Mouse (Mus musculus) midbrain, embryonic 15.5 days (tissue): ENCODE measurements around the gene Sncb. TPM values are rescaled to one million over a fixed set of nuclear protein-coding genes. Genes with fewer than 3 reads are reported as not detected.

ENCODE experiments used
- ATAC-seq: fragments of 200-750 bp; cut with Nextera tagmentation; replicated peaks from 2 replicates; pipeline ENCODE4 v1.8.0; 2017; ENCODE audit warnings: moderate TSS enrichment
- H3K27ac ChIP-seq: fragments of 300-500 bp; sonication (generic); 2 replicates; pipeline ENCODE4 v1.5.1; 2015; ENCODE audit warnings: mild to moderate bottlenecking, inconsistent platforms
- H3K27me3 ChIP-seq: fragments of 300-500 bp; sonication (generic); replicated peaks from 2 replicates; pipeline ENCODE4 v1.6.1; 2015; ENCODE audit warnings: inconsistent platforms
- H3K36me3 ChIP-seq: fragments of 300-500 bp; sonication (generic); replicated peaks from 2 replicates; pipeline ENCODE4 v1.6.1; 2015; ENCODE audit warnings: inconsistent platforms
- H3K4me1 ChIP-seq: fragments of 300-500 bp; sonication (generic); 2 replicates; pipeline ENCODE4 v1.6.1; 2015; ENCODE audit warnings: inconsistent platforms
- H3K4me2 ChIP-seq: fragments of 300-500 bp; sonication (generic); 2 replicates; pipeline ENCODE4 v1.6.1; 2015; ENCODE audit warnings: inconsistent platforms, mild to moderate bottlenecking, moderate library complexity
- H3K4me3 ChIP-seq: fragments of 300-500 bp; sonication (generic); 2 replicates; pipeline ENCODE4 v1.5.1; 2015; ENCODE audit warnings: mild to moderate bottlenecking, inconsistent platforms
- H3K9ac ChIP-seq: fragments of 300-500 bp; sonication (generic); 2 replicates; pipeline ENCODE4 v1.6.1; 2015; ENCODE audit warnings: mild to moderate bottlenecking, inconsistent platforms
- H3K9me3 ChIP-seq: fragments of 300-500 bp; sonication (generic); 2 replicates; pipeline ENCODE4 v1.6.1; 2016; ENCODE audit warnings: inconsistent platforms
- WGBS: fragments of 180-500 bp; shearing (Covaris S2); methylation state at CpG from one replicate; pipeline ENCODE4 v1.1.7; 2015; ENCODE audit warnings: mixed read lengths; 5-methylcytosine and 5-hydroxymethylcytosine counted together
- polyA plus RNA-seq: library from polyadenylated mRNA; unstranded; fragments of >200 nt; fragmentation: Nextera tagmentation; extraction: Ambion mirVana; gene quantifications from 2 replicates; pipeline ENCODE4 v1.2.1, GENCODE M21; 2015

The Sncb gene
- polyA plus RNA-seq: 56.0 and 56.4 TPM in 2 replicates

DNA sequence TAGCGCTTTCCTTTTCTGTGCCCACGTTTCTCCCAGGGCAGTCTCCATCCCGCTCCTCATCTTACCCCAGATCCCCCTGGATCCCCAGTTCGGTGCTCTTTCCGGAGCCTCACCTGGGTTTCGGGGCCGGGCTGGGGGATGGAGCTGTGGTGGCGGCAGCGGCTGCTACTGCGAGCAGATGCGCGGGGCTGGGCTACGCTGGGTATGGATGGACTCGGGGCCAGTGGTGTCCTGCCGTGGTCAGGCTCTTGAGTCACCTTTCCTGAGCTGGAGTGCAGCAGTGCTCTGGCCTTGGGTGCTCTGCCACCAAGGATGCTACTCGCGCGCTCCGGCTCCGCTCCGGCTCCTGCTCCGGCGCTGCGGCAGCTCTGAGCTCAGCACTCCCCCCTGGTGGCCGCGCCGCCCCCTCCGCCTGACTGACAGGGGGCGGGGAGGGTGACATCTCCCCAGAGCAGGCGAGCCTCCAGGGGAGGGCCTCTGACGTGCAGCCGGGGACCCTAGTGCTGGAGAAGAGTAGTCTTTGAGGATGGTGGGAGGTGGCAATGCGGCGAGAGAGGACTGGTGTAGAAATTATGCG is at the start of gene Sncb:
Gene Sncb (minus strand): TSS at position 404 of the 577 bp plus-strand sequence.
- H3K9ac ChIP-seq: peak within 1 kb of the TSS; percentile 67
- H3K4me2 ChIP-seq: peak within 1 kb of the TSS; percentile 57
- no peaks in the 10 kb centered on the region for H3K36me3 ChIP-seq
- 1% methylated on average over 35 of the region's 35 CpGs for WGBS
- peaks cover 27% of the 10 kb centered on the region for H3K27me3 ChIP-seq
- peaks cover 26% of the 10 kb centered on the region for H3K4me1 ChIP-seq
- peak within 1 kb of the TSS; percentile 72 for H3K27ac ChIP-seq
- peak; percentile 85 for ATAC-seq
- no peaks in the 10 kb centered on the region for H3K9me3 ChIP-seq
- peak within 1 kb of the TSS; percentile 59 for H3K4me3 ChIP-seq

DNA sequence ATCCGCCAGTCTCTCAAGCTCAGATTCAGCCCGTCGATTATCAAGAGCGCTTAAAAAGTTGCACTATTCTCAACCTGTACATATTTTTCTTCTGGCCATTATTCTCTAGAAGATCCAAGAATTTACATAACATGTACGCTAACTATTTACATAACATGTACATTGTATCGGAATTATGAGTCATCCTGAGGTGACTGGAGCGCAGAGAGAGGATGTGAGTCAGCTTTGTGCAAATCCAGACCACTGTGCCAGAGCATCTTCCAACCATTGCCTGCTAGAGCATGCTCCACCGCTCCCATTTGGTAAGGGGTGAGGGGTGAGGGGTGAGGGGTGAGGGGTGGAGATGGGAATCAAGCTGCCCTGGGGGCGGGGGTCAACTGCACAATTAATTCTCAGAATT is 47.0 kb upstream of the Sncb start:
- Histone ChIP-seq H3K4me3 (no peak overlapping the region), H3K9ac (no peak overlapping the region), H3K27me3 (no peaks in the 10 kb centered on the region), H3K27ac (no peak overlapping the region), H3K36me3 (no peaks in the 10 kb centered on the region), H3K4me1 (peaks cover 5% of the 10 kb centered on the region), H3K4me2 (no peak overlapping the region), H3K9me3 (no peaks in the 10 kb centered on the region; the same call in 1 of the 2 replicates)
- no peak for ATAC-seq
- WGBS: 88% methylated on average over 9 of the region's 9 CpGs

DNA sequence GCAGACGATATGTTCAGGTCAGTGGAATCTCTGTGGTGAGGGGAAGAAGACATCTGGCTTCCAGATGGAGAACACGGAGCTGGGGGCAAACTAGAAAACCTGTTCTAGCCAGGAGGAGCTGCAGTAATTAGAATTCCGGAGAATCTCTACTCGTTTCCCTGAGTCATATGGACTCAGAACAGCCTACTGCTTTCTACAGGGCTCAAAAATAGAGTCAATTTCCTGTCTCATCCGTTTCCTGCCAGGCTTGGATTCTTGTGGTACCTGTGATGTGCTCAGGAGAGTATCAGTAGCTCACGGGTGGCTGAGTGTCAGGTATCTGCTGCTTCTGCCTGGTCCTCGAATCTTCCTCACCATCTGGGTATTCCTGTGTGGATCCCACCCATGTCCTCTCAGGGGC is 45.1 kb upstream of the Sncb start:
- no peak for ATAC-seq
- Histone ChIP-seq H3K4me1 (peaks cover 3% of the 10 kb centered on the region; the same call in 1 of the 2 replicates), H3K4me3 (no peak overlapping the region), H3K36me3 (no peaks in the 10 kb centered on the region), H3K9ac (no peak overlapping the region), H3K27me3 (no peaks in the 10 kb centered on the region), H3K9me3 (no peaks in the 10 kb centered on the region; the same call in 1 of the 2 replicates), H3K27ac (no peak overlapping the region), H3K4me2 (no peak overlapping the region)
- 74% methylated on average over 7 of the region's 7 CpGs for WGBS

DNA sequence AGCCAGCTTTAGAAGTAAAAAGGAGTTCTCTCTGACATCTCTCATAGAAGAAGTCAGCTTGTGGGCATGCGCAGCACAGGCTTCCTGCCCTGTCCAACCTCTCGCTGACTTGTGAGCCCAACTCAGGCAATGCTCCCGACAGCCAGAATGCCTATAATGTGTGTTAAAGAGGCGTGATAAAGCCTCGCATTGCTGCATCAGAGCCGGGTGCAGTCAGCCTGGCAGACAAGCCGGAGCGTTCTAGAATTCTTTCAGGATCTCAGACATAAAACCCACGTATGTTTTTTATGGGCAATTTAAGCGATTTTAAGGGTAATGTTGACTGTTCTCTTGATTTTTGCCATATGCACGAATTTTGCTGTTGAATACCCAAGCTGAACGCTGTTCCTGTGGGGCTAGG is 41.7 kb upstream of the Sncb start:
- H3K4me2 ChIP-seq: no peak overlapping the region
- ATAC-seq: no peak
- H3K9me3 ChIP-seq: no peaks in the 10 kb centered on the region; the same call in 1 of the 2 replicates
- WGBS: 79% methylated on average over 12 of the region's 12 CpGs
- no peak overlapping the region for H3K9ac ChIP-seq
- no peak overlapping the region for H3K4me3 ChIP-seq
- H3K27ac ChIP-seq: no peak overlapping the region
- no peaks in the 10 kb centered on the region for H3K36me3 ChIP-seq
- no peaks in the 10 kb centered on the region for H3K27me3 ChIP-seq
- H3K4me1 ChIP-seq: peaks cover 7% of the 10 kb centered on the region; the same call in 1 of the 2 replicates

DNA sequence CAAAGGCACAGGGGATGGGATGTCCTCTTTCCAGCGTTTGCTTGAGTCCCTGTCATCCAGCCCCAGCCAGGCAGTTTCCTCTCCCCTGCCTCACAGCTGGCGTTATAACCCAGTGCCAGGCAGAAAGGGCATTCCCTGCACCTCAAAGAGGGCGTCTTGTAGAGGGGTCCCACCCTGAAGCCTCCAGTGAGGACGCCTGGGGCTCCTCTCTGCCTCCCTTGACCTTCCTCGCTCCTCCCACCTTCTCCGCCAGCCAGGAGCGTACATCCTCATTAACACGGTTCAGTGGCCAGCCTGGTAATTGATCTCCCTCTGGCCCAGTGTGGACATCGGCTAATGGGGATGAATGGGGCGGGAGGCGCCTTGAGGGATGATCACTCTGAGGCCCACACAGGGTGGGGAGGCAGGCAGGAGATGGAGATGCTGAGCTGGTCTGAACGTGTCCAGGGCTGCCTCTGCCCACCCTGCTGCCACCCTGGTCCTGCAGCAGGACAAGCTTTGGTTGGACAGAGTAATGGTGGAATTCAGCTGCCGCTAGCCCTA is 40.1 kb upstream of the Sncb start:
- no peaks in the 10 kb centered on the region for H3K36me3 ChIP-seq
- H3K27me3 ChIP-seq: no peaks in the 10 kb centered on the region
- no peak overlapping the region for H3K4me2 ChIP-seq
- ATAC-seq: no peak; the same call in 1 of the 2 replicates
- peaks cover 7% of the 10 kb centered on the region; the same call in 1 of the 2 replicates for H3K4me1 ChIP-seq
- no peaks in the 10 kb centered on the region; the same call in 1 of the 2 replicates for H3K9me3 ChIP-seq
- no peak overlapping the region for H3K27ac ChIP-seq
- no peak overlapping the region for H3K9ac ChIP-seq
- no peak overlapping the region for H3K4me3 ChIP-seq
- 20% methylated on average over 13 of the region's 13 CpGs for WGBS

DNA sequence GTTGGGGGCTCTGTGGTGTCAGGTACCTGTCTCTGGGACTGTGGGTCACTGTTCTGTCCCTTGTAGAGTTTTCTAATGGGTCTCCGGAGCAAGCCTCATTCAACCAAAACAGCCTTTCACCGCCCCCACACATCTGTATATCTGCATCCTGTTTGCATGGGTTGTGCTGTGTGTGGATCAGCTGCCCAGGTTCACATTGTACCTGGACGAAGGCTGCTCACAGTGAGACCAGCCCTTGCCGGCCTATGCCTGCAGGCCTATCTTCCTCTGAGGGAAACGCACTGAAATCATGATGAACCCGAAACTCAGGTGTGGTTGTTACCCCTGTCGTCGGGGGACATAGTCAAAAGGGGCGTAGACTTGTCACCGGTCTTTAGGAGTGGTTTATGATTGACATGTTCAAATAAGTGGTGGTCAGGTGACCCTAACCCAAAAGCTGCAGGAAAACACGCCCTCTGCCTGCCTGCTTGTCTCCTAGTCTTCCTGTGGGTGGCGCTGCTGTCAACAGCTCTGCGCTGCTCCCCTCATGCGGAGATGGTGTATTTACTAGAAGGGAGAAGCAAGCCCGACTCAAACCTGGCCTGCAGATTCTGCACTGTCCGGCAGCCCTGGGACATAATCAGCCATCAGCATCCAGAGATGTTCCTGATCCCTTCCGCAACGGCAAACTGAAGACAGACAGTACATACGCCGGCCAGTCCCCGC is 38.9 kb upstream of the Sncb start:
- H3K4me3 ChIP-seq: no peak overlapping the region
- H3K4me1 ChIP-seq: peaks cover 7% of the 10 kb centered on the region; the same call in 1 of the 2 replicates
- 41% methylated on average over 21 of the region's 21 CpGs for WGBS
- 0 out of 2 replicates have a peak, but pooled peaks have one; percentile 45 for ATAC-seq
- H3K27me3 ChIP-seq: no peaks in the 10 kb centered on the region
- H3K36me3 ChIP-seq: no peaks in the 10 kb centered on the region
- no peak overlapping the region for H3K27ac ChIP-seq
- H3K9me3 ChIP-seq: no peaks in the 10 kb centered on the region
- no peak overlapping the region for H3K4me2 ChIP-seq
- H3K9ac ChIP-seq: no peak overlapping the region

DNA sequence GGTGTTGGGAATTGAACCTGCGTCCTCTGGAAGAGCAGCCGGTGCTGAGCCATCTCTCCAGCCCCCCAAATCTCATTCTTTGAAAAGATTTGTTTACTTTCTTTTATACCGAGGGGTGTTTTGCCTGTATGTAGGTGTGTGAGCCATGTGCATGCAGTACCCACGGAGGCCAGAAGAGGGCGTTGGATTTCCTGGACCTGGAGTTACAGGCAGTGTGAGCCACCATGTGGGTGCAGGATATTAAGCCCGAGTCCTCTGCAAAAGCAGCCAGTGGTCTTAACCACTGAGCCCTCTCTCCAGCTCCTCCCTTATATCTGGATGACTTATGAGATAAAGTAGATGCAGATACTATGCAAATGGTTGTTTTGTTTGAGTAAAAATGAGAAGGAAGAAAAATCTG is 36.6 kb upstream of the Sncb start:
- peaks cover 7% of the 10 kb centered on the region for H3K27me3 ChIP-seq
- H3K36me3 ChIP-seq: no peaks in the 10 kb centered on the region
- no peak overlapping the region for H3K27ac ChIP-seq
- no peak overlapping the region for H3K4me2 ChIP-seq
- no peak for ATAC-seq
- 86% methylated on average over 6 of the region's 6 CpGs for WGBS
- H3K9me3 ChIP-seq: no peaks in the 10 kb centered on the region
- H3K9ac ChIP-seq: no peak overlapping the region
- no peak overlapping the region for H3K4me3 ChIP-seq
- peaks cover 7% of the 10 kb centered on the region; the same call in 1 of the 2 replicates for H3K4me1 ChIP-seq

DNA sequence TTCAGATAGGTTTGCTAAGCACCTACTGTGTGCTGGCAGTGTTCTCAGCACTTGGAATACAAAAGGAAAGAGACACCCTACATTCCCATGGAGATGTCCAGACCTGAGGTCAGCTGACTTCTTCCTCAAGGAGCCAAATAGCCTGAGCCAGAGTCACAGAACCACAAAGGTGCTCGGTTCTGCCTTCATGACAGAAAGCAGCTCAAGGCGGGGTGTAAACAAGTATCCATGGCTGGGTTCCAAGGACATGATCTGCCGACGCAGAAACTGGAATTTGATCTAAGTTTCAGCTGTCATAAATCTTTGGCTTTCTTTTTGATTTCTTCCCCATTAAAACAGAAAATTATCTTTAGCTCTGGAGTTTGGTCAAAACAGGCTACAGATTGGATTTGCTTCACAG is 33.8 kb upstream of the Sncb start:
- Histone ChIP-seq H3K27ac (no peak overlapping the region), H3K4me2 (no peak overlapping the region), H3K9me3 (no peaks in the 10 kb centered on the region), H3K27me3 (peaks cover 13% of the 10 kb centered on the region), H3K9ac (no peak overlapping the region), H3K4me1 (no peaks in the 10 kb centered on the region), H3K36me3 (no peaks in the 10 kb centered on the region), H3K4me3 (no peak overlapping the region)
- ATAC-seq: no peak
- 76% methylated on average over 4 of the region's 4 CpGs for WGBS

DNA sequence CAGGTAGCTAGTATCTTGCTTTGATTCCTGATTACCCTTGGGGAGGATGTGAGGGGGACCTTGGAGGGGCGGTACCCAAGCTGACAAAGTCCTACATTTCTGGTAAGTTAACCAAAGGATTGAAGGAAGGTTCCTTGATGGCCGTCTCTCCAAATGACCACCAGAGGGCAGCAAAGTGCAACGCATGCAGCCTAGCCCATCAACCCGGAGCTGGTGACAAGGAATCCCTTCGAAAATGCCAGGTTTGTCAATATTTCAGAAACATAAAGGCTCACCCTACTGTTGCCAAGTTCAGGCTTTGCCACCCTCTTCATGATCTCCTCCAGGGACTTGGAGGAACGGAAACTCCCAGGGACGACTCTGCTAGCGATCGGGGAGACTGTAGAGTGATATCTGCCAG is 33.3 kb upstream of the Sncb start:
- ATAC-seq: 0 out of 2 replicates have a peak, but pooled peaks have one; percentile 22
- H3K9ac ChIP-seq: no peak overlapping the region
- H3K4me3 ChIP-seq: no peak overlapping the region
- no peaks in the 10 kb centered on the region for H3K4me1 ChIP-seq
- H3K27me3 ChIP-seq: peaks cover 13% of the 10 kb centered on the region
- no peak overlapping the region for H3K4me2 ChIP-seq
- 22% methylated on average over 9 of the region's 9 CpGs for WGBS
- H3K27ac ChIP-seq: no peak overlapping the region
- no peaks in the 10 kb centered on the region for H3K36me3 ChIP-seq
- no peaks in the 10 kb centered on the region for H3K9me3 ChIP-seq

DNA sequence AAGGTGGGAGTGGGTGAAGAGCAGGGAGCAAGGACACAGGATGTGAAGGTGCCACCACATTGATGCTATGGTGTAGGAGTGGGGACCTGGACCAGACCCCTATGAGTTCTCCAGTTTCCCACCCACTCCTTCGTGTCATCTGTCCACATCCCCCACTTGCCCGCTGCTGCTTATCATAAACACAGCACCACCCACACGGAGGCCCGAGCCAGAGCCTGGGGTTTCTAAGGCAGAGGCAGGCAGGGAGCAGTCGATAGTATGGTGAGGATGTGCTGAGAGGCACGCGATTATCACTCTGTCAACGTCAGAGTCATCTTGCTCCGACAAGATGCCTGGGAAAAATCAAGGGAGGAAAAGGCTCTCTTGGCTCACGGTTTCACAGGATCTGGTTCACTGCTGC is 32.3 kb upstream of the Sncb start:
- ATAC-seq: no peak
- peaks cover 17% of the 10 kb centered on the region for H3K27me3 ChIP-seq
- WGBS: 75% methylated on average over 10 of the region's 10 CpGs
- no peaks in the 10 kb centered on the region for H3K4me1 ChIP-seq
- H3K4me2 ChIP-seq: no peak overlapping the region
- H3K36me3 ChIP-seq: no peaks in the 10 kb centered on the region
- no peak overlapping the region for H3K27ac ChIP-seq
- no peak overlapping the region for H3K9ac ChIP-seq
- no peaks in the 10 kb centered on the region for H3K9me3 ChIP-seq
- no peak overlapping the region for H3K4me3 ChIP-seq

DNA sequence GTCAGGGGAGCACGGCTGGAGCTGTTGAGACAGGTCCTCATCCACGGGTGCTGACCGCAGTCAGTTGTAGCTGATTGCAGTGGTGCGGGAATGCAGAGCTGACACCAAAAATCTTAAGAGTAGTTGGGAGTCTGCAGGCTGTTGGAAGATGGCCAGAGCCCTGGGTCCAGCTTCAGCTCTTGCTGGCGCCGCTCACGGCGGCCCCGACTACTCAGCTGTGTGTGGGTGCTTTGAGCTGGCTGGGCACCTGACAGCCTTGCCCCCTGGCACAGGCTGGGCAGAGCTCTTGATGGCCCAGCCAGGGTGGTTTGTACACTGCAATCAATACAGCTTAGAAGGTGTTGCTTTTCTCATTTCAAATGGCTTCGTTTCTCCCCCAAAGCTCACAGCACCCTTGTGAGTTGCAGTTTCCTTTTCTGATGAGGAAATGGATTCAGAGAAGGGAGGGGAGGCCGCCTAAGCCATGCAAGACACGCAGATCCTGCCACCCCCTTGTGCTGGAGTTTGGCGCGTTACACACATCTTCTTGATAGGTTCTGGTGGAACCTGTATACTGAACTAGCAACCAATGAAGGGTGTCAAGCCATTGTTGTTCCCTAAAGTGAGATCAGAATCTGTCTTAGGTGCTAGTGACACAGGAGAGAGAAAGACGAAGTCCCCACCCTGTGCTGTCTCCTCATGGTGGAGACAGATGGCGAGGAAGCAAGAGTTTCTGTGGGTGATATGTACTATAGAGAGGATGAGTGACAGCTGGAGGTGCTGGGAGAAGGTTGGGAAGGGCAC is 31.7 kb upstream of the Sncb start:
- H3K27ac ChIP-seq: no peak overlapping the region
- 79% methylated on average over 16 of the region's 16 CpGs for WGBS

DNA sequence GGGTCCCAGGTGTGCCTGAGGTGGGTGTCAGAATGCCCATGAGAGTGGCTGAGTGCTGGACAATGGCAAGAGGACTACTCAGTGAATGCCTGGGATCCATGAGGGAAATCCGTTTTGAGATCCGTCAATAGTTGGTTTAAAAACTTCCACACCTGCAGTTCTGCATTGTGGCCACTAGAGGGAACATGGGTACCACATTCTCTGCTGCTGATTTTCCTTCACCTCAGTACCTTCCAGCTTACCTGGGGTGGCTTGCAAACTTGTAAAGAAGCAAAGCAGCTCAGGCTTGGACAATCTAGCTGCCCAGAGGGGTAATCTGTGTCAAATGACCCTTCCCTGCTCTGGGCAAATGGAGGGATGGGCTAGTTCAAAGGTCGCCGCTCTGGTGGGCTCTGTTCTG is 31.0 kb upstream of the Sncb start:
- no peak for ATAC-seq
- Histone ChIP-seq H3K36me3 (no peaks in the 10 kb centered on the region), H3K4me1 (no peaks in the 10 kb centered on the region), H3K4me2 (no peak overlapping the region), H3K9ac (no peak overlapping the region), H3K9me3 (no peaks in the 10 kb centered on the region), H3K27ac (no peak overlapping the region), H3K27me3 (peaks cover 17% of the 10 kb centered on the region), H3K4me3 (no peak overlapping the region)
- WGBS: 39% methylated on average over 4 of the region's 4 CpGs

More for the DNA sequence above, 31.7 kb upstream of the Sncb start:
- Histone ChIP-seq H3K27me3 (peaks cover 17% of the 10 kb centered on the region), H3K4me2 (no peak overlapping the region), H3K9ac (no peak overlapping the region), H3K4me3 (no peak overlapping the region), H3K36me3 (no peaks in the 10 kb centered on the region), H3K4me1 (no peaks in the 10 kb centered on the region), H3K9me3 (no peaks in the 10 kb centered on the region)
- ATAC-seq: no peak
